Mouse (Mus musculus) left cerebral cortex, postnatal 4 days (tissue): ENCODE results near the gene Olfr402. TPM values are rescaled to one million over a fixed set of nuclear protein-coding genes. Genes with fewer than 3 reads are reported as not detected.
"Not testable (repeated sequence)": the region's sequence is repeated elsewhere in the genome, so short reads cannot be mapped to it uniquely, and the experiment has no call there.

Experiments
- DNase-seq: peaks from one replicate; pipeline ENCODE4 v3.0.0-alpha.2; 2022
- intact Hi-C: fragments of 180-260 bp; cut with DNase I; formaldehyde crosslinking; loops from one replicate; pipeline ENCODE4 v1.15.1; 2025
- total RNA-seq, 2 experiments: library from RNA; stranded (reverse); gene quantifications; 2 replicates each; pipeline ENCODE4 v1.2.3; 2021

The Olfr402 gene
- not detected for total RNA-seq

- intact Hi-C loops: no loop called here
Measured at GRCm38 (mm10) chr11:74153229-74153628, at the start of gene Olfr402. Gene Olfr402 (plus strand): TSS chr11:74153529.

GRCm38 (mm10) chr11:74105066-74105465 is 48.3 kb upstream of the Olfr402 start:
- intact Hi-C loops: no loop called here
- DNase-seq: peak; percentile 92

More at GRCm38 (mm10) chr11:74153229-74153628, at the start of gene Olfr402:
- DNase-seq: no peak

- intact Hi-C loops: no loop called here
- no peak for DNase-seq
Measured at GRCm38 (mm10) chr11:74113412-74113811, 39.9 kb upstream of the Olfr402 start, which contains the start of gene Olfr401. Gene Olfr401 (plus strand): TSS chr11:74113712.

GRCm38 (mm10) chr11:74140001-74140400 is 13.3 kb upstream of the Olfr402 start:
- intact Hi-C loops, DNase-seq: not testable (repeated sequence)

- intact Hi-C loops: no loop called here
- DNase-seq: no peak
Measured at GRCm38 (mm10) chr11:74145866-74146265, 7.5 kb upstream of the Olfr402 start.

GRCm38 (mm10) chr11:74168771-74169170 is 15.4 kb downstream of the Olfr402 start:
- DNase-seq: no peak
- intact Hi-C loops: no loop called here

- intact Hi-C loops: no loop called here
- DNase-seq: no peak
Measured at GRCm38 (mm10) chr11:74183168-74183567, 29.8 kb downstream of the Olfr402 start.

- intact Hi-C loops: no loop called here
- no peak for DNase-seq
Measured at GRCm38 (mm10) chr11:74183745-74184144, 30.4 kb downstream of the Olfr402 start.

GRCm38 (mm10) chr11:74185949-74186348 is 32.6 kb downstream of the Olfr402 start, which contains the start of gene Olfr403:
Gene Olfr403 (plus strand): TSS chr11:74186249.
- no peak for DNase-seq
- intact Hi-C loops: no loop called here

Other genes starting within 250 kb of the Olfr402 start
- gene Olfr395, start 244.2 kb upstream of the Olfr402 start, total RNA-seq: not detected
- not detected for gene Olfr23, start 216.9 kb upstream of the Olfr402 start, total RNA-seq
- not detected for gene Olfr397, start 192.7 kb upstream of the Olfr402 start, total RNA-seq
- not detected for gene Olfr398, start 163.1 kb upstream of the Olfr402 start, total RNA-seq
- gene Olfr139, start 97.0 kb upstream of the Olfr402 start, total RNA-seq: not detected
- not detected for gene Olfr399, start 96.9 kb upstream of the Olfr402 start, total RNA-seq
- not detected for gene Zfp616, start 83.6 kb upstream of the Olfr402 start, total RNA-seq
- gene Olfr401, start 39.8 kb upstream of the Olfr402 start, total RNA-seq: not detected
- not detected for gene Olfr403, start 32.7 kb downstream of the Olfr402 start, total RNA-seq
- not detected for gene Olfr43, start 57.9 kb downstream of the Olfr402 start, total RNA-seq
- not detected for gene Olfr406, start 106.3 kb downstream of the Olfr402 start, total RNA-seq
- not detected for gene Olfr59, start 130.2 kb downstream of the Olfr402 start, total RNA-seq
- not detected for gene Olfr410, start 184.5 kb downstream of the Olfr402 start, total RNA-seq
- gene Olfr411, start 199.1 kb downstream of the Olfr402 start, total RNA-seq: not detected
- gene Olfr412, start 208.5 kb downstream of the Olfr402 start, total RNA-seq: not detected